Mouse (Mus musculus) lung, postnatal 36 days (tissue): ENCODE measurements around the gene Olig2.

ENCODE experiments used
- DNase-seq: peaks from one replicate; pipeline ENCODE4 v3.0.0; 2022; ENCODE audit warnings: mixed read lengths

The Olig2 gene

DNA sequence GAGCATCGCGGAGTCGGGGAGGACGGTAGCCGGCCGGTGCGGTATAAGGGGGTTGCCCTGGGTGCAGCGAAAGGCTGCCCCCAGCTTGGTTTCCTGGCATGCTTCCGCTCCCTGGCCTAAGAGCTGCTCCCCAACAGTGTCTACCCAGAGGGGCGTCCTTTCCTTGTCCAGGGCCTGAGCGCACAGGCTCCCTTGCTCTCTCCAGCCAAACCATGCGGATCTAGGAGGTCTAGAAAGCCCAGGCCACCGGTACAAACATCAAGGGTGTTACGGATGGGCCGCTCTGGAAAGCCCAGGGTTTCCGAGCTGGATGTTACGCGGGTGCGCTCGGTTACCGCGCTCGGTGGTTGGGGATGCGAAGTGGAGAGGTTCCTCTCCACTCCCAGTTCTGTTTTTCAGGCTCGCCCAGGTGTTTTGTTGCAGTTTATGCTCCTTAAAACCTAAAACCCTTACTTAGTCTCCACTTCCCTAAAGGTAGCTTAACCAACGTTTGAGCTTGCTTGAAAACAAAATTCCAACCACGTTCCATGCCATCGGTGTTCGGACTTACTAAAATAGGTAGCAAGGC, 45.8 kb downstream of the Olig2 start:
- no peak for DNase-seq

DNA sequence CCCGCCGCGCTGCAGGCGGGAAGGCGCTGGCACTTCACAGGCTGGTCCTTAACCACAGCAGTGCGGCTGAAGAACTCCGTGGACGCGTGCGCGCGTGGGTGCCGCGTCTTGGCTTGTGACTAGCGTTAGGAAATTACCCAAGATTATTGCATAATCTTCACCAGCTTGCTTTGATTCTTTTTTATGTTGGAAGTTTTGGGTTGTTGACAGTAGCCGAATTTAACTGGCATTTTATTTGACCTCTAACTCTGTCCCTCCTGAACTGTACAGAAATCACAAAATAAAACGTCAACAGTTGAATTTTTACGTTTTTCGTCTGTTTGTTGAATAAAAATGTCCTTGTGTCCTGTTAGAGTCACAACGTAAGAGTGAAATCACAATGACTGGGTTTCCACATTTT, 46.4 kb downstream of the Olig2 start:
- DNase-seq, result no peak
